Mouse (Mus musculus) CD8-positive naive resting alpha-beta T cell, adult 2 months (primary cell): ENCODE results near the gene Fam107b.

Experiments used
- DNase-seq, 2 experiments: peaks; one replicate each; pipeline ENCODE4 v3.0.0; 2022; ENCODE audit warnings: low read depth in 2 of 2, low spot score in 2 of 2

Fam107b gene

DNA sequence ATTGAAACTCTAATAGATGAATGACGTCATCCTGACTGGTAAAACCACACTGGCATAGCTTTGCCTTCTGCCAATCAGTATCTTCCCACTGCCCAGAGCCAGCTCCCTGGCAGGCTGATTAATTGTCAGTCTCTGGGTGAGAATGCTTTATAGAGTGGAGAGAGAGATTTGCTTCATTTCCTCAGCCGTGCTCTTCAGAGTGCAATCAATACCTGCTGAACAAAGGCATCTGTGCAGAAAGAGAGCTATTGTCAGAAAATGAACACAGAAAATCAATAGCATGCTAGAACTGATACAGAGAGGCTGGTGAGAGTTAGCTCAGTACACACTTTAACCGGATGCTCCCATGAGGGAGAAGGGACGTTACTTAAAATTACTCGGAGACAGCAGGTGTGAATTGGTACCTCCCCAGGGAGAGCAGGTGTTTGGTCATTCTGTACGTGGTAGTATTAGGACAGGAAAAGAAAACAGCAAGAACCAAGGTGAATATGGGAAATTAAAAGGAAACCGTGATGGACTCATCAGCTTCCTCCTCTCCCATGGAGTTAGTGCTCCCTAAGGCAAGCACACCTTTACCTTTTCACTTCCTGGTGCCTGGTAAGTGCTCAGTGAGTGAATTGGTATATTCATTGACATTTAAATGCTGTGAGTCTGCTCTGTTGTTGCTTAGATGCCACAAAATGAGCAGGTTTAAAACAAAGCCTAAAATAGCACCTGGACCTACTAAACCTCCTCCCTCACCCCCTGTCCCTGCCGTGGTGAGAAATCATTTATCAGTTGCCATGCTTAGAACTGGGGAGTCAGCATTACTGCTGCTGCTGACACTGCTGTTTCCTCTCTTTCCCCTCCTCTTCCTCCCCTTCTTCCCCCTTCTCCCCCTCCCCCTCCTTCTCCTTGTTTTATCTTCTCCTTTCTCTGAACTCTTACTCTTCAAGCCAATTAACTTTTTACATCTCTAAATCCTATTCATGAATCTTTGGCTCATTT lies 38.9 kb downstream of the Fam107b start:
- no peak for DNase-seq

DNA sequence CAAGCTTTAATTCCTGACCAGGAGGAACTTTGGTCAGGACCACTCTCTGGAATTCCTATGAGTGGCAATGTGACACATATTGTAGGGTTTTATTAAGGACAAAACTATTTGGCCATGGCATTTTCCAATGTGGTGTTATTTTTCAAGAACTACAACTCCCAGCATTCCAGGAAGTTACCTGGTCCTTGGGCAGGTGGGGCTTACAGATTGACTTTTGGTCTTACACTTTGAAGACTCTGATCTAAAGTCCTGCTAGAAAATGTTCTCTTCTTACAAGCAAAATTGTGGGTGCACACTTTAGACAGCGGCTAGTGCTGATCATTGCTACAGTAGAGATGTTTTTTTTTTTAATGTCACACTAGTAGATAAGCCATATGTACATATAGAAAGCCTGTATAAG lies 48.2 kb downstream of the Fam107b start:
- no peak for DNase-seq

DNA sequence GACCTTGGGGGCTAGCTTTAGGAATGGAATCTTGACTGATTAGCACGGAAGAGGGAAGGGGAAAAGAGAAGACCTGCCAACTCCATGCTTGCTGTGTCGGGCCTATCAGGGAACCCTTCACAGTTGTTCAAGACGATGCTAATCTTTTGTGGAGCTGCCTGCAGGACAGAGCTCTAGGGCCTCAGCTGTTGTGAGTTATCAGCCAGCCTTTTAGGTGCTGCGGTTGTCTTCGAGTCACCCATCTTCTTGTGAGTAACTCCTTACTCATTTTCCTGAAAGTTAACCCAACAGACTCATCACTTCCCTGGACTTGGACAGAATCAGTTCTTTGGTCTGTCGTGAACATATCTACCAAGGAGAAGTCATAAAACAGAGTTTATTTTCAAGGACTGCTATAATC lies 51.3 kb downstream of the Fam107b start:
- no peak for DNase-seq

DNA sequence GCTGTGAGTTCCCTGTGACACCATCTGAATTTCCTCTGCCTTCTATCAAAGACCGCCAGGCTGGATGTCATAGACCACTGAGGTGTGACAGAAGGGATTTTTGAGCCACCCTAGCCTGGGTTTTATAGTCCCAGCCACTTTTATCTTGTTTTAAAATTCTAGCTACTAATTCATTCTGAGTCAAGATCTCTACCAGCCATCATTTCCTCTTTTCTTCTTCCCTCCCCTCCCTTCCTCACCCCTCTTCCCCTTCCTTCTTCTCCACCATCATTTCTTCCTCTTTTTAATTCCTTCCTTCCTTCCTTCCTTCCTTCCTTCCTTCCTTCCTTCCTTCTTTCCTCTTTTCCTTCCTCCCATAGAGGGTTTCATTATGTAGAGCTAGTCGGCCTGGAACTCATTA lies 51.9 kb downstream of the Fam107b start:
- DNase-seq = no peak

DNA sequence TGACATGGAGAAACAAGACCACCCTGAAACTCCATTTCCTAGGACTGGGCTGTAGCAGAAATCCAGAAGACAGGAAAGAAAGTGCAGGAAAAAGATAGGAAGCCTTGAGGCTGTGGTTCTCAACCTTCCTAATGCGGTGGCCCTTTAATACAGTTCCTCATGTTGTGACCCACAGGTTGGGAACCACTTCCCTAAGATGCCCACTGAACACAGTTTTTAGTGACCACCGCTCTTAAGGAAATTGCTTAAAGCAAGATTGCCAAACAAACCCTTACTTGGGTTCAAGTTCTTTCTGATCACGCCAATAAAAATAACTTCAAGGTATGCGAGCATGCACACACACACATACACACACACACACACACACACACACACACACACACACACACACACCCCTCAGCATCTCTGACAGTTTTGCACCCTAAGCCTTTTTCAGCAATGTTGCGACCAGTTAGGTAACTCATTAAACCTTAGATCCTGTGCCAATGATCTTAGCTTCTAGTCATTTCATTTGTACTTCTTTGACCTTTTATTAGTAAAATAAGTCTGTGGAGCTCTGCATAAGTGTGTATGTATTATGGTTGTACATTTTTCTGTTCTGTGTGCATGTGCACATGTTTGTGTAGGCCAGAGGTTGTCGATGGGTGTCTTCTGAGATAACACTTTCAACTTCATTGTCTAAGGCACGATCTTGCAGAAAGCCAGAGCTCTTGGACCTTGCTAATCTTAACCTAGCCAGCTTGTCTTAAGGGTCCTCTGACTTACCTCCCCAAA lies 53.1 kb downstream of the Fam107b start:
- DNase-seq = no peak

DNA sequence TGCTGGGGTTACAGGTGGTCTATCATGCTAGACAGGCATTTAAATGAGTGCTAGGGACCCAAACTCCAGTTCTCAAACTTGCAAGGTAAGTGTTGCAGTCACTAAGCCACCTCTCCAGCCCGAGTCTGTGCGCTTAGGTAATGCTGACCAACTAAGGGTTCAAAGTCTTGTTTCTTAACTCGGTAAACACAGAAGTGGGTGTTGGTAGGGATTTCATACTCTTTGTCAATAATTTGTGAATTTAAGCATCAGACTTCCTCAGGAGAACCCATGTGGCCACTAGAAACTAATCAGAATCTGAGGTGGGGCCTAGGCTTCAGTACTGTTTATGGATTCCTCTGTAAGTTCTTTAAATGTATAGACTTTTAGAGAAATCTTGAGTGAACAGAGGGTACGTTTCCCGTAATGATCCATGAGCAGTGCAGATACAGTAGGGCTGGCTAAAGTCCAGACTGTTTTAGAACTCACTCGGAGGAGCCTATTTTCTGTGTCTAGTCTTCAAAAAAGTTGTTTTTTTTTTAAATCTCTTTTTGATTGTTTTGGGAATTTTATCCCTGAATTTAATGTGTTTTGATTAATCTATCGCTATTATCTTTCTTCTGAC lies 53.8 kb downstream of the Fam107b start:
- DNase-seq = no peak

DNA sequence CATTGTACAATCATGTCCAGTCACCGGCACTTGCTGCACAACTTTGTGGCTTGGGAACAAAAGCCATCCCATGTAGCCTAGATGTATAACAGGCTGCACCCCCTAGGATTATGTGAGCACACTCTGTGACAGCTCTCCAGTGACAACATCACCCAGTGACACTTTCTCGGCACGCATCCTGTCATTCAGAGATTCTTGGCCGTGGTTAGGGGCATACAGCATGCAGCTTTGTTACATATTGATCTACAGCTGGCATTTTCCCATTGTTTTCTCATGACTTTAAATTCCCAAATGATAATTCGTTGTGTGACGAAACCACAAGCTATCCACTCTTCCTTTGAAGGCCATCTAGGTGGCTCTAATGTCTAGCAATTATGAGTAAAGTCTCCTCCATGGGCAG lies 58.8 kb downstream of the Fam107b start:
- DNase-seq = no peak

DNA sequence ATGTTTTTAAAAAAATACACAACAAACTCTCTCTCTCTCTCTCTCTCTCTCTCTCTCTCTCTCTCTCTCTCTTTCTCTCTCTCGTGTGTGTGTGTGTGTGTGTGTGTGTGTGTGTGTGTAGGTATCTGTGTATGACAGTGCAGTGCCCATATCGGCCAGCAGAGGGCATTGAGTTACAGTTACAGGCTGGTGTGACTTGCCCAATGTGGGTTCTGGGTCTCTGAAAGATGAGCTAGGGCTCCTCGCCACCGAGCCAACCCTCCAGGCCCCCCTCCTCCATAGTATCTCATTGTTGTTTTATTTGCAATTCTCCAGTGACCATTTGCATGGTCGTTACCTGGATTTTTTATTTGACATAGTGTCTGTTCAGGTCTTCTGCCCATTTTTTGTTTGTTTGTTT lies 59.5 kb downstream of the Fam107b start:
- peak; percentile 43 to 49 for DNase-seq

DNA sequence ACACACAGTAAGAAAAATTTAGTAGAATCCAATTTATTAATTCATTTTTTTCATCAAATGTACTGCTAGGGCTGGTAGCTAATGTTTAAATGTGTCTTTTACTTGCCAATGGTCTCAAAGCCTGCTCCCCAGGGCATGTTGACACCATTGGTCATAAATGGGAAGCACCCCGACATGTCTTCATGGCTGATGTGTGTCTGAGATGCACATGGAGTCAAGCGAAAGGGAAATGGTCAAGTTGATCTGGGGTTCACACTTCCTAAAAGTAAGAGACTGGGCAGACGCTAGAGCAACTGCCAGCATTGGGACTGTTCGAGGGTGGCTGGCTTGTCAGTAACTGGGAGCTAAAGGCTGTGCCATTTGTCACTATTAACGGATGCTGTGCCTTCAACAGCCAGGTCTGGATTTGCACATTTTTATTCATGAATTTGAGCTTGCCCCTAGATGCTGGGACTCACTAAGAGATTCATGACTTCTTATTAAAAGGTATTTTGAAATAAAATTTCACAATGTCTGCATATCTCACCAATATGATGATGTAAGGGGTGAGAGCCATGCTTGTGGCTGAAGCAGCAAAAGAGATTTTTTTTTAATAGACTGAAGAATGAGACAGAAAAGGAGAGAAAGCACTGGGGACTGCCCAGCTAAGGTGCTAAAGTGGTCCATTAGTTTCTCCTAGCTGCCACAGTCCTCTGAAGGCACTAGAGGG lies 60.6 kb downstream of the Fam107b start:
- DNase-seq = no peak

DNA sequence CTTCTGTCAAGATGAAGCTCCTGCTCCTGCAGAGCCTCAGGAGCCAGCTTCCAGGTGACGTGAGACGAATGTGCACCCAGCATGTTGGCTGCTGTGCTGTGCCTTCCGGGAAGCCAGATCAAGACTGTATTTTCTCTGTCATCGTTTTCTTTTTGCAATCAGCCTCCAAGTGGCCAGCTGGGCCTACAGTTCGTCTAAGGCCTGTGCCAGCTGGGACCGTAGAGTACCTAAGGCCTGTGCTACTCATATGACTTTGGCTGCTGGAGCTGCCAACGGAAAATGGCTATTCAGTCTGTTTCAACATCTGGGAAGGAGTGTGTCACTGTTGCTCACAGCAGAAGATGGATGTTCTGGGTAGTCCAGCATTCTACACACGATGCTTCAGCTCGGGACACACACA lies 62.8 kb downstream of the Fam107b start:
- no peak for DNase-seq

DNA sequence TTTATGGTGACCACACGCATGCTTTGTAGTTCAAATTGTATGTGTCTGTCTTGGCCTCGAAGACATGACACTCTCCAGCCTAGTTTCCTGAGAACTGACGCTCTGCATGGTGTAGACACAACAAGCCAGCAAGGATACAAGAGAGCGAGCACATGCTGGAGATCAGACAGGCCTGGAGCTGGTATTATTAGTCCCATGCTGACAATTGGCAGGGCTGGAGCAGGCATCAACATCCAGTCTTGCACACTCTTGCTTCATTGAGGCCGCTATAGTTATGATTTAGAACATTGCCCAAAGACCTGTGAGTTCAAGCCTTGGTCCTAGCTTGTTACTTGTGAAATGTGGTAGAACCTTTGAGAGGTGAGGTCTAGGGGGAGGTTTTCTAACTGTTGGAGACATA lies 66.5 kb downstream of the Fam107b start:
- no peak for DNase-seq

DNA sequence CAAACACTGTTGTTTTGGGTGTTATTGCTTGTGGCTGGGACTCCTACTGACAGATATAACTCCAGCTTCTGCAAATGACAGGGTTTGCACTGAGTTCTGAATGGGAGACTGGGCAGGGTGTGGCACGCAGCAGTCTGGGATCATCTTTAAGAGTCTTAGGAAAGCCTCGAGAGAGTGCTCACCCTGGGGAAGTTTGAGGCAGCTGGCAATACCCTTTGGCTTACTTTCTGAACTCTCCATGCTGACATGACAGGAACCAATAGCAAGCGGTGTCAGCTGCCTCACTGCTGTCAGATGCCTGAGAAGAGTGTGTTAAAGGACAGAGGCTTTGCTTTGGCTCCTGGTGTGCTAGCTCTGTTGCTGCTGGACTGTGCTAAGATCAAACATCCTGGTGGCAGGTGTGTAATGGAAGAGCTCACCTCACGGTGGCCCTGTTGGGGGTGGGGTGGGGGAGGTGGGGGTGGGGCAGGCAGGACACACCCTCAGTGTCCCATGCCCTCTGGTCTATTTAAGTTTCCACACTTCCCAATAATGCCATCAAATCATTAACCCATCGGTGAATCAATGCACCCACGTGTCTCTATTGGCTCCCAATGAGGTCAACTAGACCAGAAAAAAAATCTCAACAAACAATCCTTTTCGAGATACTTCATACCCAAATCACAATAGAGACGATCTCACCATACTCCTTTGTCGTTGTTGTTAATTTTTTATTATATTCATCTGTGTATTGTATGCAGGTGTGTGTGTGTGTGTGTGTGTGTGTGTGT lies 70.9 kb downstream of the Fam107b start:
- no peak for DNase-seq

DNA sequence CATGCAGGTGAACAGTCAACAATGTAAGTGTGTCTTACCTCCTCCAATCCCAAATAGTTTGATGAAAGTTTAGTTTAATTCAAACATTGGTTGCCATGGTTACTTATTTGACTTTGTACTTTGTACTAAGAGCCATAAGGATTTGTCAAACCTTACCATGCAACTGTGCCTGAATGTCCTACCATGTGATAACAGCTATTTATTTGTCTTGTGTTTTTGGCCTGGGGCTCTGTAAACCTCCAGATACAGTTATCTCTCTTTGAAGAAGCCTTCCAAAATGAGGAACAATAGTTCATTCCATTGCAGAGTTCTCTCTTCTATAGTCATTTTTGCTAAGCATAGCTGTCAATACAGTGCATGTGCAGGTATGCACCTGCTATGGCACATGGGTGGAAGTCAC lies 72.7 kb downstream of the Fam107b start:
- DNase-seq = no peak

DNA sequence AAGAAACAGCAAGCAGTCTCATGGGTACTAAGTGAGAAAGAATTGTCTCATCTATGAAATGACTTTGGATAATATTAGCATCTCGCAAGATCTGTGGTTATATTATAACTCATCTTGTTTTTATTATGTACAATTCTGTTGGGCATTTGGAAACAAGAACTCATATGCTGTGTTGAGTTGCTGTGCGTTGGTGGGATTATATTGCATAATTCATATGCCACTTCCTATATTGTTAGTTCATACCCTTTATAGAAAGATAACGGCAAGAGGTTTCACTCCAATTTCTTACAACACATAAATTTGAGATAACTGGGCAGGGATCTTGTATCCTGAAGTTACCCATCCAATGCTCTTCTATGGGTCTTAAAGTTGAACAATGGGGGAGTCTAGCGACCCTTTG lies 75.5 kb downstream of the Fam107b start:
- no peak for DNase-seq

DNA sequence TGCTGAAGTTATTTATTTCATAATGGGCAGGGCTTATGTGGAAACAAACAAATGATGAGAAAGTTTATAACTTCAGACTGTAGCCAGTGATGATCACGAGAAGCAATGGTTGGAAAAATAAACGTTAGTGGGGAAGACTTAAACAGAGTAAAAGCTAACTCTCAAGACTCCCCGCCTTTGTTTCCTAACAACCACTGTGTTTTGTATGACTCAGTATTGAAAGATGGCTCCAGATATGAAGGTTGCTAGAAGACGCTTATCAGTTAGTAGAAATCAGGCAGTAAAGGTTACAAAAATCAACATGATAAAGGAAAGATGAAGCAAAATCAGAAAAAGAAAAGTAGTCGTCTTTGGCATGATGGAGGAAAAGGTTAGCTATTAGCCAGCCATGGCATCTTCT lies 78.9 kb downstream of the Fam107b start:
- DNase-seq = no peak

DNA sequence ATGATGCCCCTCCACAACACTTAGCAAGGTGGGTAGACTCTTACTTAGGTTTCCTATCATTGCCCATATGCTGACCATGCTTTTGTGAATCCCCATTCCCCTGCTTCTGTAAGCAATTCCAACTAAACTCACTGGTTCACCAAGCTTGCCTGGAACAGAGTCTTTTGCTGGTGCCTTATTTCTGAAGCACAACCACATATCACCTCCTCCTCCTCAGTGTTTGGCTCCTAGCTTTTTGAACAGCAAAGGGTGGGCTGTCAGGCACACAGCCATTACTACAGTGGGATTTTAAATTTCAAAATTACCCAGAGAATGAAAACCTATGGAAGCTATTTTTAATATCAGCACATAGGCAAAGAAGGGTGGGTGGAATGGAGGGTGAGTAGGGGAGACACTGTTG lies 84.3 kb downstream of the Fam107b start:
- DNase-seq = no peak

DNA sequence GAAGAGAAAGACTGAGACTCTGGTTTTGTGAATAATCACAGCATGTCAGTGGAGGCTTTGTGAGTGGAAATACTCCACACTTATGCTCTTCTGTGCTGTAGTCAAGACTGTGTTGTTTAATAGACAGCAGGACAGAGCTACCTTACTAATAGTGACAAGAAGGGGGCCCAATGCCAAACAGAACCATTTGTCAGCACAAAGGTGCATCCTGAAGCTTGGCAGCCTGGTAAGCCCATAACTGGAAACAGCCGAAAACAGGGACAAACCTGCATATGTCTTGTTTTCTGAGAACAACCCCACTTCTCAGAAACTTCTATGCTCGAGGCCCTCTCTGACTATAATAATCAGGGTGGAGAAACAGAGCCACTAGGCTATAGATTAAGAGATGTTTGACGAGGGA lies 85.8 kb downstream of the Fam107b start:
- no peak for DNase-seq

DNA sequence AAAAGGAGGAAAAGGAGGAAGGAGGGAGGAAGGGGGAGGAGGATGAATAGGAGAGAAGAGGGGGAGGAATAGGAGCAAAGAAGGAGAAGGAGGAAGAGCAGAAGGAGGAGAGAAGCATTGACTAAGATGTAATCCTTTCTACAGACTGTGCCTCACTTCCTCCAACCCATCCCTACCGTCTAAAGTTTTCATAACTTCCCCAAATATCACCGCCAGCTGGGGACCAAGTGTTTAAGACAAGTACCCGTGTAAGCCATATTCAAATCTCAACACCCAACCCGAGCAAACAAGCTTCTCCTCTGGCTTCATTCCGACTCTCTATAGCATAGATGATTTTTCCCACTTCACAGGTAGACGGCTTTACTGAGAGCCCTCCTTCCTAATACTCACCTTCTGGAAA lies 86.5 kb downstream of the Fam107b start:
- no peak for DNase-seq

DNA sequence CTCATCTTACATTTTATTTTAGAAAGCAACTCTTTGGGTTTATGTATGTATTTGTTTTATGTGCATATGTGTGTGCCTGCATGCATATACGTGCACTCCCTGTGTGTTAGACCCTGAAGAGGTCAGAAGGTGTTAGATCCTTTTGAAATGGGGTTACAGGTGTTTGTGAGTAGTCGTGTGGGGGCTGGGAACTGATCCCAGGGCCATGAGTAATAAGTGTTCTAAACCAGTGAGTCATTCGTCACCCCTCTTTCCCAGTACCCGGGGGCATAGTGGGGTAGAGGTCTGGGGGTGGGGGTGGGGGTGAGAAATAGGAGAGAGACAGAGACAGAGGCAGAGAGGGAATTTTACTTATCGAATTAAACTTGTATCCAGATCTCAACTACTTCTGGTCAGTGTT lies 87.1 kb downstream of the Fam107b start:
- no peak for DNase-seq
